Mouse (Mus musculus): ENCODE data around the gene Fam184b. TPM values are rescaled to one million over a fixed set of nuclear protein-coding genes. Genes with fewer than 3 reads are reported as not detected.

The Fam184b gene
- polyA plus RNA-seq, 1 experiment from 2014 or later, result 1.9 TPM

GRCm38 (mm10) chr5:45629470-45629869 is 9.9 kb downstream of the Fam184b start:
- Histone ChIP-seq H3K27me3 (ENCODE audit: control insufficient read depth, insufficient read depth, low read length) (no peaks in the 10 kb centered on the region), H3K4me2 (replicated peaks; ENCODE audit: low read depth, low read length) (no peak overlapping the region), H3K4me1 (ENCODE audit: control insufficient read depth, insufficient read depth, low read length) (no peaks in the 10 kb centered on the region), H3K27ac (ENCODE audit: low read depth, low read length) (no peak overlapping the region), H3K36me3 (ENCODE audit: control insufficient read depth, insufficient read depth, low read length) (no peaks in the 10 kb centered on the region), H3K9me3 (ENCODE audit: control insufficient read depth, low read length) (no peaks in the 10 kb centered on the region), H3K9ac (ENCODE audit: low read depth, low read length) (no peak overlapping the region), H3K4me3 (ENCODE audit: low read length) (no peak overlapping the region)
- ATAC-seq (ENCODE audit: low FRiP score, low TSS enrichment), result no peak

DNA sequence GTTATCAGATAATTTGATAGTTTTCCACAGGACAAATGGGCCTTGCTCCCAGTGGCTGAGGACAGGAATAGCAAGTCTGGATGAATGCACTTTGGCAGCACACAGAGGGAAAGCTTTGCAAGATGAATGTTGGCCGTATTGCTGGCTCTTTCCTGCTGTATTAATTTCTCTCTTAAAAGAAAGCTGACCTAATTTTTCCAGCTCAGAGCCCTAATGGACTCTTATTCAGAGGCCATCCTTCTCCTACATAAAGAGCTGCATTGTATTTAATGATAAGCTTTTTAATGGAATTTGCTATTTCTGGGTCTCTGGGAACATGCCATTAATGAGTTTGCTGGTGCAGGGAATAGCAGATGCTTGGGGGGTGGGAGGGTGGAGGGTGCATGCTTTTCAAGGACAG is 11.6 kb downstream of the Fam184b start:
- Histone ChIP-seq H3K4me1 (ENCODE audit: control insufficient read depth, insufficient read depth, low read length) (no peaks in the 10 kb centered on the region), H3K9me3 (ENCODE audit: control insufficient read depth, low read length) (peaks cover 3% of the 10 kb centered on the region; the same call in 1 of the 2 replicates), H3K4me3 (ENCODE audit: low read length) (no peak overlapping the region), H3K27me3 (ENCODE audit: control insufficient read depth, insufficient read depth, low read length) (no peaks in the 10 kb centered on the region), H3K27ac (ENCODE audit: low read depth, low read length) (no peak overlapping the region), H3K9ac (ENCODE audit: low read depth, low read length) (no peak overlapping the region), H3K4me2 (replicated peaks; ENCODE audit: low read depth, low read length) (no peak overlapping the region), H3K36me3 (ENCODE audit: control insufficient read depth, insufficient read depth, low read length) (no peaks in the 10 kb centered on the region)
- no peak for ATAC-seq (ENCODE audit: low FRiP score, low TSS enrichment)
- WGBS, result 79% methylated on average over 1 of the region's 1 CpGs

- H3K9ac ChIP-seq (ENCODE audit: low read depth, low read length), result no peak overlapping the region
- H3K27ac ChIP-seq (ENCODE audit: low read depth, low read length), result no peak overlapping the region
- H3K4me2 ChIP-seq (replicated peaks; ENCODE audit: low read depth, low read length), result no peak overlapping the region
- H3K36me3 ChIP-seq (ENCODE audit: control insufficient read depth, insufficient read depth, low read length), result no peaks in the 10 kb centered on the region
- H3K4me3 ChIP-seq (ENCODE audit: low read length), result no peak overlapping the region
- peaks cover 3% of the 10 kb centered on the region; the same call in 1 of the 2 replicates for H3K9me3 ChIP-seq (ENCODE audit: control insufficient read depth, low read length)
- H3K4me1 ChIP-seq (ENCODE audit: control insufficient read depth, insufficient read depth, low read length), result no peaks in the 10 kb centered on the region
- no peaks in the 10 kb centered on the region for H3K27me3 ChIP-seq (ENCODE audit: control insufficient read depth, insufficient read depth, low read length)
- ATAC-seq (ENCODE audit: low FRiP score, low TSS enrichment), result no peak
- WGBS, result 69% methylated on average over 3 of the region's 3 CpGs
Observed at GRCm38 (mm10) chr5:45621511-45621910, 17.9 kb downstream of the Fam184b start.

DNA sequence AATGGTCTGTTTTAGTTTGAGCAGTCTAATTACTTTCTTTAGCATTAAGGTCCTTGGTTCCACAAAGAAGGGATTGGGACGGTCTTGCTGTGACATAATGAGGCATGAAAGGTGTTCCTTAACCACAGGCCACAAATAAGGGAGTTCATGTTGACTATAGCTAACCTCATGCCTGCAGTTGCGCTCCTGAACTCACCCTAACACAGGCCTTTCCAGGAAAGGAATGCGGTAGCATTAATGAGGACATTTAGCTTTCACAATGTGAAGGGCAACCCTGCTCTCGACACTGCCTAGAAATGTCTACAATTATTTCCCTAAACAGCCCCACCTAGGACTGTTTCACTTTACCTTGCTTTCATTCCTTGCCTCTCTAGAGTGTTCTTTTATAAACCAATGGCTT is 40.4 kb downstream of the Fam184b start:
- H3K27me3 ChIP-seq (ENCODE audit: control insufficient read depth, insufficient read depth, low read length), result no peaks in the 10 kb centered on the region
- no peaks in the 10 kb centered on the region for H3K4me1 ChIP-seq (ENCODE audit: control insufficient read depth, insufficient read depth, low read length)
- WGBS, result 83% methylated on average over 4 of the region's 4 CpGs
- no peaks in the 10 kb centered on the region for H3K36me3 ChIP-seq (ENCODE audit: control insufficient read depth, insufficient read depth, low read length)
- H3K4me2 ChIP-seq (replicated peaks; ENCODE audit: low read depth, low read length), result no peak overlapping the region
- H3K4me3 ChIP-seq (ENCODE audit: low read length), result no peak overlapping the region
- ATAC-seq (ENCODE audit: low FRiP score, low TSS enrichment), result no peak
- no peak overlapping the region for H3K9ac ChIP-seq (ENCODE audit: low read depth, low read length)
- H3K9me3 ChIP-seq (ENCODE audit: control insufficient read depth, low read length), result no peaks in the 10 kb centered on the region
- no peak overlapping the region for H3K27ac ChIP-seq (ENCODE audit: low read depth, low read length)

- H3K9me3 ChIP-seq (ENCODE audit: control insufficient read depth, low read length), result no peaks in the 10 kb centered on the region
- WGBS, result 75% methylated on average over 3 of the region's 3 CpGs
- no peak overlapping the region for H3K4me3 ChIP-seq (ENCODE audit: low read length)
- H3K27me3 ChIP-seq (ENCODE audit: control insufficient read depth, insufficient read depth, low read length), result no peaks in the 10 kb centered on the region
- H3K27ac ChIP-seq (ENCODE audit: low read depth, low read length), result no peak overlapping the region
- no peak overlapping the region for H3K9ac ChIP-seq (ENCODE audit: low read depth, low read length)
- no peak for ATAC-seq (ENCODE audit: low FRiP score, low TSS enrichment)
- H3K4me2 ChIP-seq (replicated peaks; ENCODE audit: low read depth, low read length), result no peak overlapping the region
- no peaks in the 10 kb centered on the region for H3K4me1 ChIP-seq (ENCODE audit: control insufficient read depth, insufficient read depth, low read length)
- H3K36me3 ChIP-seq (ENCODE audit: control insufficient read depth, insufficient read depth, low read length), result no peaks in the 10 kb centered on the region
Observed at GRCm38 (mm10) chr5:45595363-45596039, 43.9 kb downstream of the Fam184b start.

DNA sequence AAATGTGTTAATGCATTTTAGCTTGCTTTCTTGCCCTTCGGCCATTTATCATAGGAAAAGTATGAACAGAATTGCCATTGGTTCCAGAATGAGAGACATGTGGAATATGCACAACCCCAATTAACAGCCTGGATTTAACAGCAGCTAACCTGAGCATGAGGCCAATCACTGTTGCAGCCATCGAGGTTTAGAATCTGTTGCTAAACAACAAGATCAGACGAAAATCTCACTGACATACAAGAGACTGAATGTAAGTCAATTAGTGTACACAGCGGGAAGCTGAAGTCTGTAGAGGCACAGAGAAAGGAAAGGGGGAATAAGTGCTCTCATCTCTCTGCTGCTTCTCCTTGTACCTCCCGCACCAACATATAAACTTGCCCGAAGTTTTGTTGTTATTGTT is 46.1 kb downstream of the Fam184b start:
- Histone ChIP-seq H3K9me3 (ENCODE audit: control insufficient read depth, low read length) (no peaks in the 10 kb centered on the region), H3K27ac (ENCODE audit: low read depth, low read length) (no peak overlapping the region), H3K4me3 (ENCODE audit: low read length) (no peak overlapping the region), H3K27me3 (ENCODE audit: control insufficient read depth, insufficient read depth, low read length) (no peaks in the 10 kb centered on the region), H3K4me1 (ENCODE audit: control insufficient read depth, insufficient read depth, low read length) (no peaks in the 10 kb centered on the region), H3K9ac (ENCODE audit: low read depth, low read length) (no peak overlapping the region), H3K36me3 (ENCODE audit: control insufficient read depth, insufficient read depth, low read length) (no peaks in the 10 kb centered on the region), H3K4me2 (replicated peaks; ENCODE audit: low read depth, low read length) (no peak overlapping the region)
- 89% methylated on average over 6 of the region's 6 CpGs for whole genome bisulfite sequencing
- ATAC-seq (ENCODE audit: low FRiP score, low TSS enrichment), result no peak

- WGBS, result 84% methylated on average over 4 of the region's 4 CpGs
- Histone ChIP-seq H3K4me2 (replicated peaks; ENCODE audit: low read depth, low read length) (no peak overlapping the region), H3K4me1 (ENCODE audit: control insufficient read depth, insufficient read depth, low read length) (no peaks in the 10 kb centered on the region), H3K4me3 (ENCODE audit: low read length) (no peak overlapping the region), H3K9ac (ENCODE audit: low read depth, low read length) (no peak overlapping the region), H3K36me3 (ENCODE audit: control insufficient read depth, insufficient read depth, low read length) (no peaks in the 10 kb centered on the region), H3K27me3 (ENCODE audit: control insufficient read depth, insufficient read depth, low read length) (no peaks in the 10 kb centered on the region), H3K9me3 (ENCODE audit: control insufficient read depth, low read length) (no peaks in the 10 kb centered on the region), H3K27ac (ENCODE audit: low read depth, low read length) (no peak overlapping the region)
- no peak for ATAC-seq (ENCODE audit: low FRiP score, low TSS enrichment)
Observed at GRCm38 (mm10) chr5:45590094-45590493, 49.3 kb downstream of the Fam184b start.

DNA sequence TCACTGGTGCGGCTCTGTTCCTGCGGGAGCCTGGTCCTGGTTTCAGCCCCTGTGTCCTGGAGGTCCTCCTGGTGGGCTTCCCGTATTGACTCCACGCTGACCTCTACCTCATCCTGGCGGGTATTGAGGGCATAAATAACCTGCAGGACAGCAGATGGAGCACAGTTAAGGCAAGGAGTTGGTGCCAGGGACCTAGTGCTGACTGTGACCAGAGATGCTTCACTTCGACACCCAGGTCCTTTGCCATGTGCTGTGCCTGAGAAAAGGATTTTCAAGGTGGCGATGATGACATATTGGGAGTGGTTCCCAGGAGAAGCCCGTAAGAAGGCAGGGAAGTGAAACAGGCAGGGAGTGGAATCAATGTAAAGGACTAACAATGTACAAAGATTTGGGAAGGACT is 54.8 kb downstream of the Fam184b start:
- no peaks in the 10 kb centered on the region for H3K36me3 ChIP-seq (ENCODE audit: control insufficient read depth, insufficient read depth, low read length)
- no peak overlapping the region for H3K27ac ChIP-seq (ENCODE audit: low read depth, low read length)
- H3K9ac ChIP-seq (ENCODE audit: low read depth, low read length), result no peak overlapping the region
- H3K4me3 ChIP-seq (ENCODE audit: low read length), result no peak overlapping the region
- H3K27me3 ChIP-seq (ENCODE audit: control insufficient read depth, insufficient read depth, low read length), result no peaks in the 10 kb centered on the region
- H3K4me2 ChIP-seq (replicated peaks; ENCODE audit: low read depth, low read length), result no peak overlapping the region
- no peaks in the 10 kb centered on the region for H3K9me3 ChIP-seq (ENCODE audit: control insufficient read depth, low read length)
- H3K4me1 ChIP-seq (ENCODE audit: control insufficient read depth, insufficient read depth, low read length), result no peaks in the 10 kb centered on the region
- no peak for ATAC-seq (ENCODE audit: low FRiP score, low TSS enrichment)
- 81% methylated on average over 8 of the region's 8 CpGs for WGBS

DNA sequence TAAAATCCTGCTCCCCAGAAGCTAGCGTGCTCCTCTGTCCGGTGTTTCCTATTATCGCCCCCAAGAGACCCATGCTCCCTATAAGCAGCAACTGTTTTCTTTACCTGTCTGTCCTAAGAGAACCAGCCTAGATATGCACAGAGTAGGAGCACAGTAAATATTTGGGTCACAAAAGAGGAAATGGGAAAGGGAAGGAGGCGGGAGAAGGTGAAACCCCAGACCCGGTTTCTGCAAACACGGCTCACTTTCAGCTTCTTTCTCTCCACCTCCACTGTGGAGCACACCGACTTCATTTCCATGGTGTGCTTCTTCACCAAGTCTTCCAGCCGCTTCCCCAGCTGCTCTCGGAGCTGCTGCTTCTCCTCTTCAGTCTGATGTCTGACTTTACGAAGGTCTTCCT is 59.1 kb downstream of the Fam184b start:
- H3K4me3 ChIP-seq (ENCODE audit: low read length), result no peak overlapping the region
- H3K27ac ChIP-seq (ENCODE audit: low read depth, low read length), result no peak overlapping the region
- H3K4me2 ChIP-seq (replicated peaks; ENCODE audit: low read depth, low read length), result no peak overlapping the region
- H3K9ac ChIP-seq (ENCODE audit: low read depth, low read length), result no peak overlapping the region
- no peaks in the 10 kb centered on the region for H3K36me3 ChIP-seq (ENCODE audit: control insufficient read depth, insufficient read depth, low read length)
- no peaks in the 10 kb centered on the region for H3K4me1 ChIP-seq (ENCODE audit: control insufficient read depth, insufficient read depth, low read length)
- WGBS, result 75% methylated on average over 10 of the region's 10 CpGs
- no peak for ATAC-seq (ENCODE audit: low FRiP score, low TSS enrichment)
- H3K9me3 ChIP-seq (ENCODE audit: control insufficient read depth, low read length), result no peaks in the 10 kb centered on the region
- H3K27me3 ChIP-seq (ENCODE audit: control insufficient read depth, insufficient read depth, low read length), result no peaks in the 10 kb centered on the region
